Mouse (Mus musculus): ENCODE data around the gene Pxn. TPM values are rescaled to one million over a fixed set of nuclear protein-coding genes. Genes with fewer than 3 reads are reported as not detected.

Gene Pxn
- polyA plus RNA-seq, 1 experiment from 2014 or later = 20.6 TPM

DNA sequence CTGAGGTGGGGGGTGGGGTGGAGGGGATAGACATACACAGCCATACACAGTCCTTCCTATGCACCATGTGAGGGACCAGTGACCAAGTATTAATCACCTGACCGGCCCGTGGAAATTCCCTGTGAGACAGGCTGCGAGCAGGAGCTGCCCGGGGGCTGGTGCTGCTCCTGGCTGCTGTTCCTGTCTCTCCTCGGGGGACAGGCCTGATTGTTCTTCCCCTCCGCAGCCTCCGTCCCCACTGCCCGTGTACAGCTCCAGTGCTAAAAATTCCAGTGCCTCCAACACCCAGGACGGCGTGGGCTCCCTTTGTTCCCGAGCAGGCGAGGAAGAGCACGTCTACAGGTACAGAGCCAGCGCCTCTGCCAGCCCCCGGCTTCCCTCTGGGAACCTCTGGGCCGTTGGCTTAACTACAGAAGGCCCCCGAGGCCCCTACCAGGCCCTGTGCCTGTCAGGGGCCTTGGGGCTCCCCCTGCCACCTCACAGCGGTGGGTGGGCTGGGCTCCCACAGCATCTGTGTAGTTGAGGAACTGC is 38.2 kb downstream of the Pxn start:
- Histone ChIP-seq H3K27ac (ENCODE audit: low read length) (no peak overlapping the region), H3K4me1 (replicated peaks; ENCODE audit: control insufficient read depth, insufficient read depth, low read length) (peaks cover 9% of the 10 kb centered on the region), H3K9me3 (ENCODE audit: control insufficient read depth, low read length) (no peaks in the 10 kb centered on the region), H3K36me3 (ENCODE audit: control insufficient read depth, insufficient read depth) (no peaks in the 10 kb centered on the region), H3K27me3 (replicated peaks; ENCODE audit: control insufficient read depth, insufficient read depth, low read length) (no peaks in the 10 kb centered on the region), H3K4me3 (replicated peaks; ENCODE audit: low read length) (no peak overlapping the region), H3K9ac (replicated peaks; ENCODE audit: low read depth, low read length) (no peak overlapping the region), H3K4me2 (ENCODE audit: low read length) (no peak overlapping the region)
- 48% methylated on average over 18 of the region's 18 CpGs for WGBS
- ATAC-seq = no peak

DNA sequence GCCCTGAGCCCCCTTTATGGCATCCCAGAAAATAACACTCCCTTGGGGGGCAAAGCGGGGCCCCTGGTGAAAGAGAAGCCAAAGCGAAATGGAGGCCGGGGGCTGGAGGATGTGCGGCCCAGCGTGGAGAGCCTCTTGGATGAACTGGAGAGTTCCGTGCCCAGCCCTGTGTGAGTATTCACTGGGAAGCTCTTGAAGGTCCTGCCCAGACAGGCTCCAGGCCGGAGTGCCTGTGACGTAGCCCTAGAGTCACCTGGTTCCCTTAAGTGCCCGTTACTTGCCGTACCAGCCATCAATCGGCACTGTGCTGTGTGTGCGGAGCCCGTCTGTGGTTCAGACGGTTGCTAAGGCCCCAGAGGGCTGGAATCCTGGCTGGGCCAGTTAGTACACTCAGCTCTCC is 39.2 kb downstream of the Pxn start:
- Histone ChIP-seq H3K36me3 (ENCODE audit: control insufficient read depth, insufficient read depth) (no peaks in the 10 kb centered on the region), H3K27ac (ENCODE audit: low read length) (no peak overlapping the region), H3K27me3 (replicated peaks; ENCODE audit: control insufficient read depth, insufficient read depth, low read length) (no peaks in the 10 kb centered on the region), H3K9me3 (ENCODE audit: control insufficient read depth, low read length) (no peaks in the 10 kb centered on the region), H3K9ac (replicated peaks; ENCODE audit: low read depth, low read length) (no peak overlapping the region), H3K4me3 (replicated peaks; ENCODE audit: low read length) (no peak overlapping the region), H3K4me1 (replicated peaks; ENCODE audit: control insufficient read depth, insufficient read depth, low read length) (peaks cover 9% of the 10 kb centered on the region), H3K4me2 (ENCODE audit: low read length) (no peak overlapping the region)
- WGBS = 82% methylated on average over 14 of the region's 14 CpGs
- no peak for ATAC-seq

DNA sequence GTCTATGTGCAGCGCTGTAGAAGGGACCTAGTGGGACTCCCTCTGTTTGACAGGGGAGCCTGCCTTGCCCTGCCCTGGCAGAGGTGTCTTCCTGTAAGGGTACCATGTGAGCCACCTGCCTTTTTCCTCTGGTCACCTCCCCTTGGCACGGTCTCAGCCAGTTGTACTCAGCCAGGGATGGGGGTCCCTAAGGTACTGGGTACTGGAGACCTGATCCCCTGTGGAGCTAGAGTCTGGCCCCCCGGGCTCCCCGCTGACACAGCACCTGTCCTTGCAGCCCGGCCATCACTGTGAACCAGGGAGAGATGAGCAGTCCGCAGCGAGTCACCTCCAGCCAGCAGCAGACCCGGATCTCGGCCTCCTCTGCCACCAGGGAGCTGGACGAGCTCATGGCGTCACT is 40.1 kb downstream of the Pxn start:
- Histone ChIP-seq H3K4me3 (replicated peaks; ENCODE audit: low read length) (no peak overlapping the region), H3K27me3 (replicated peaks; ENCODE audit: control insufficient read depth, insufficient read depth, low read length) (no peaks in the 10 kb centered on the region), H3K4me2 (ENCODE audit: low read length) (no peak overlapping the region), H3K9me3 (ENCODE audit: control insufficient read depth, low read length) (no peaks in the 10 kb centered on the region), H3K27ac (ENCODE audit: low read length) (no peak overlapping the region), H3K9ac (replicated peaks; ENCODE audit: low read depth, low read length) (no peak overlapping the region), H3K36me3 (ENCODE audit: control insufficient read depth, insufficient read depth) (no peaks in the 10 kb centered on the region), H3K4me1 (replicated peaks; ENCODE audit: control insufficient read depth, insufficient read depth, low read length) (peaks cover 9% of the 10 kb centered on the region)
- WGBS = 73% methylated on average over 11 of the region's 11 CpGs
- ATAC-seq = no peak

DNA sequence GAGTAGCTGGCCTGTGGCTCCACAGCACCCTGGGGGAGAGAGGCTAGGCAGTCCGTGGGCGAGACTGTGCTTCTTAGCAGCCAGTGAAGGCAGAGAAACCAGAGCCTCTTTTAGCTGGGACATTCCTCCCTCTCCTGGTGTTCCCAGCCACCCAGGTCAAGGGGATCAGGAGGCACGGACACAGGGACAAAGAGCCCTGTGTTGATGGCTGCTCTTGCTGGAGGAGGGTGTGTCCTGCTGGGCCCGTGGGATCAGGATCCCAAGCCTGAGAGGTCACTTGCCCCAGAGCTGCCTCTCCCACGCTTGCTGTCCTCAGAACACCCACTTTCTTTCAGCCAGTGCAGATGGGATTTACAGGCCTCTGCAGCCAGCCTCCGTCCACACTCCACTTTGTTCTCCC is 40.5 kb downstream of the Pxn start:
- no peak for ATAC-seq
- Histone ChIP-seq H3K9me3 (ENCODE audit: control insufficient read depth, low read length) (no peaks in the 10 kb centered on the region), H3K27me3 (replicated peaks; ENCODE audit: control insufficient read depth, insufficient read depth, low read length) (no peaks in the 10 kb centered on the region), H3K4me1 (replicated peaks; ENCODE audit: control insufficient read depth, insufficient read depth, low read length) (peaks cover 9% of the 10 kb centered on the region), H3K27ac (ENCODE audit: low read length) (no peak overlapping the region), H3K4me3 (replicated peaks; ENCODE audit: low read length) (no peak overlapping the region), H3K9ac (replicated peaks; ENCODE audit: low read depth, low read length) (no peak overlapping the region), H3K4me2 (ENCODE audit: low read length) (no peak overlapping the region), H3K36me3 (ENCODE audit: control insufficient read depth, insufficient read depth) (no peaks in the 10 kb centered on the region)
- 36% methylated on average over 6 of the region's 6 CpGs for WGBS

DNA sequence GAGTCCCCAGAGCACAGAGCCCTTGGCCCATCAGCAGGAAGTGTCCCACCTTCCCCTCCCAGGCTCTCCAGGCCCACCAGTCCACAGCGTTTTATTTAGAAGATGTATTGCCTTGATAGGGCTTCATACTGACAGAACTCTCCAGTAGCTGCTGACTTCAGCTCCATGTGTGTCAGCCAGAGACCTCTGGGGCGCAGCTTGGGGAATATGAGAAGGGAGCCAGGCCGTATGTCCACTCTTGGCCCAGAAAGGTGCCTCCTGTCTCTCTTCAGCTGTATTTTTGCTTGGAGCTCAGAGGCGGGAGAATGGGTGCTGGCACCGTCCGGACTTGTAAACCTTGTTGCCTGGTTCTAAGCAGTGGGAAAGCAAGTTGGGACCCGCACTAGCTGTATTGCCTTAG is 40.9 kb downstream of the Pxn start:
- peaks cover 9% of the 10 kb centered on the region for H3K4me1 ChIP-seq (replicated peaks; ENCODE audit: control insufficient read depth, insufficient read depth, low read length)
- peaks cover 2% of the 10 kb centered on the region; the same call in 1 of the 2 replicates for H3K36me3 ChIP-seq (ENCODE audit: control insufficient read depth, insufficient read depth)
- H3K4me3 ChIP-seq (replicated peaks; ENCODE audit: low read length) = no peak overlapping the region
- H3K9me3 ChIP-seq (ENCODE audit: control insufficient read depth, low read length) = no peaks in the 10 kb centered on the region
- ATAC-seq = no peak
- no peaks in the 10 kb centered on the region for H3K27me3 ChIP-seq (replicated peaks; ENCODE audit: control insufficient read depth, insufficient read depth, low read length)
- H3K4me2 ChIP-seq (ENCODE audit: low read length) = no peak overlapping the region
- no peak overlapping the region for H3K9ac ChIP-seq (replicated peaks; ENCODE audit: low read depth, low read length)
- WGBS = 86% methylated on average over 7 of the region's 7 CpGs
- H3K27ac ChIP-seq (ENCODE audit: low read length) = no peak overlapping the region

DNA sequence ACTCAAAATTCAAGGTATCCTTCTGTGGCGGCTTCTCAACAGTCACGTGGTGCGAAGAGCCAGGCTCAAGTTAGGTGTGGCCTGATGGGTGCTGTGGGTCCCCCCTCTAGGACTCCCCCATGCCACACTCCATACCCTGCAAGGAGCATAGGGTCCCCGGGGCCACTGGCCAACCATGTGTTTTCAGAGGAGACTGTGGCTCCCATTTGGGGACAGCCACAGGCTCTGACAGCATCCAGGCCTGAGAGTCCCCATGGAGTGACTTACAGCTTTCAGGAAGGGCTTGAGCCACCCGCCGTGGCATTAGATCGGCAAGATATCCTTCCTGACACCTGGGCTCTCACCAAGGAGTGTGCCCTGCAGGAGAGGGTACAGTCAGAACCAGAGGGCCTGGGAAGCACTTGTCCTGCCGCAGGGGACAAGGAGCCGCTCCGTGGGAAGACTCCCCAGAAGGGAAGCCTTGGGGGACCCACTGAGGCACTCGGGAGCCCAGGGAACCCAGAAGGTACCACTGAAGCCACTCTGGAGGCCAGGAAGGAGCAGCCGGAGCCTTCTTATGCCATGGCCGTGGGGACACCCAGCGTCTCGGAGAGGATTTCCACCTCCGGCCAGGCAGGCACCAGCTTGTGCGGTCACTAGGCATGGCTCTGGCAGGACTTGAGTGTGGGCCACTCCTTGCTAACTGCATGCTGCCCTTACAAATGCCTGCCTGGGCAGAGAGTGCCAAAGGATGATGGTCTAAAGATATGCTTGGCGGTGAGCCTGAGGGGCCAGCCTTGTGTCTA is 42.2 kb downstream of the Pxn start:
- Histone ChIP-seq H3K9ac (replicated peaks; ENCODE audit: low read depth, low read length) (no peak overlapping the region), H3K27me3 (replicated peaks; ENCODE audit: control insufficient read depth, insufficient read depth, low read length) (no peaks in the 10 kb centered on the region), H3K4me1 (replicated peaks; ENCODE audit: control insufficient read depth, insufficient read depth, low read length) (peaks cover 5% of the 10 kb centered on the region), H3K4me3 (replicated peaks; ENCODE audit: low read length) (no peak overlapping the region), H3K4me2 (ENCODE audit: low read length) (no peak overlapping the region), H3K36me3 (ENCODE audit: control insufficient read depth, insufficient read depth) (peaks cover 2% of the 10 kb centered on the region; the same call in 1 of the 2 replicates), H3K27ac (ENCODE audit: low read length) (no peak overlapping the region), H3K9me3 (ENCODE audit: control insufficient read depth, low read length) (no peaks in the 10 kb centered on the region)
- WGBS = 91% methylated on average over 18 of the region's 18 CpGs
- no peak for ATAC-seq

DNA sequence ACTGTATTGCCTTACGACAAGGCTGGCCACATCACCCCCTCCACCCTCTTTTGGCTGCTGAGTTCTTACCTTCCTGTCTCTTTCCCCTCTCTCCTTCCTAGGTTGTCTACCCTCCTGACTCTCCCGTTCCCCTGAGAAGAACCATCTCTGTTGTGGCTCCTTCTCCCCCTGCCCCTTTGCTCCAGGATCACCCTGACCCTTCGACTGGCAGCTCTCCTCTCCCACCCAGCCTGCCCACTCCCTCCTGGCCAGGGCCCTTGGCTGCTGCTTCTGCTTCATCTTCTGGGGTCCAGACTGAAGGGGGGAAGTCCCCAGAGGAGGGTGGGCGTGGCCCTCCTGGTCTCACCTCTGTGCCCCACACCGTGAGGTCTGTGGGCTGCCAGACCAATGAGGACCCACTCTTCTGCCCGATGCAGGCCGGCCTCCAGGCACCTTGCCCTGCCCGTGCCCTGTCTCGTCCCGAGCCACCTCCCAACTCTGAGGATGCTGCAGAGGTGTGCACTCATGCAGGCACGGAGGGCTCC is 44.1 kb downstream of the Pxn start:
- no peak overlapping the region for H3K4me2 ChIP-seq (ENCODE audit: low read length)
- WGBS = 86% methylated on average over 11 of the region's 11 CpGs
- H3K27me3 ChIP-seq (replicated peaks; ENCODE audit: control insufficient read depth, insufficient read depth, low read length) = no peaks in the 10 kb centered on the region
- H3K4me1 ChIP-seq (replicated peaks; ENCODE audit: control insufficient read depth, insufficient read depth, low read length) = no peaks in the 10 kb centered on the region
- no peak overlapping the region for H3K4me3 ChIP-seq (replicated peaks; ENCODE audit: low read length)
- H3K9me3 ChIP-seq (ENCODE audit: control insufficient read depth, low read length) = no peaks in the 10 kb centered on the region
- ATAC-seq = no peak
- H3K36me3 ChIP-seq (ENCODE audit: control insufficient read depth, insufficient read depth) = peaks cover 5% of the 10 kb centered on the region; the same call in 1 of the 2 replicates
- H3K9ac ChIP-seq (replicated peaks; ENCODE audit: low read depth, low read length) = no peak overlapping the region
- no peak overlapping the region for H3K27ac ChIP-seq (ENCODE audit: low read length)

DNA sequence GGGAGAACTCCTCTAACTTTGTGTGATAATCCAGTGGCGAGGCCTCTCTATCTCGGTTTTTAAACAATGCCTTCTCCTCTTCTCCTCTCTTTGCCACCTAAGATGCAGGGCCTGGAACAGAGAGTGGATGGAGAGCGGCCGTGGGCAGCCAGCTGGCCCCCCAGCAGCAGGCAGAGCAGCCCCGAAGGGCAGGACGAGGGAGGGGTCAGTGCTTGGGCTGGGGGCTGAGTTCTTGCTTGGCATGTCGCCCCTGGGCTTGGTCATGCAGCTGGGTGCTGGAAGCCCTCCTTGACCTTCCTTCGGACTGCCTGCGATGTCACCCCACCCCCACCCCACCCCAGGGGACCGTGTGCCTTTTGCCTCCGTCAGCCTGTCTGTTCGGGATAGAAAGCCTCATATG is 44.9 kb downstream of the Pxn start:
- WGBS = 81% methylated on average over 12 of the region's 12 CpGs
- Histone ChIP-seq H3K4me2 (ENCODE audit: low read length) (no peak overlapping the region), H3K27me3 (replicated peaks; ENCODE audit: control insufficient read depth, insufficient read depth, low read length) (no peaks in the 10 kb centered on the region), H3K4me3 (replicated peaks; ENCODE audit: low read length) (no peak overlapping the region), H3K9ac (replicated peaks; ENCODE audit: low read depth, low read length) (no peak overlapping the region), H3K27ac (ENCODE audit: low read length) (no peak overlapping the region), H3K9me3 (ENCODE audit: control insufficient read depth, low read length) (no peaks in the 10 kb centered on the region), H3K4me1 (replicated peaks; ENCODE audit: control insufficient read depth, insufficient read depth, low read length) (no peaks in the 10 kb centered on the region), H3K36me3 (ENCODE audit: control insufficient read depth, insufficient read depth) (peaks cover 5% of the 10 kb centered on the region; the same call in 1 of the 2 replicates)
- no peak for ATAC-seq

DNA sequence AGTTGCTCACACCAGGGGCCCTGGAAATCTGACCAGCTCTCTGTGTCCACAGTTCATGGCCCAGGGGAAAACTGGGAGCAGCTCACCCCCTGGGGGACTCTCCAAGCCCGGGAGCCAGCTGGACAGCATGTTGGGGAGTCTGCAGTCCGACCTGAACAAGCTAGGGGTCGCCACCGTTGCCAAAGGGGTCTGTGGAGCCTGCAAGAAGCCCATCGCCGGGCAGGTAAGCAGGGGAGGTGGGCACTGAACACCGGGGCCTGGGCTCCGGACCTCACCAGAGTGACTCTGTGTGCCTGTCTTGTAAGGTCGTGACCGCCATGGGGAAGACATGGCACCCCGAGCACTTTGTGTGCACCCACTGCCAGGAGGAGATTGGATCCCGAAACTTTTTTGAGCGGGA is 45.3 kb downstream of the Pxn start:
- Histone ChIP-seq H3K27ac (ENCODE audit: low read length) (no peak overlapping the region), H3K4me1 (replicated peaks; ENCODE audit: control insufficient read depth, insufficient read depth, low read length) (no peaks in the 10 kb centered on the region), H3K4me2 (ENCODE audit: low read length) (no peak overlapping the region), H3K36me3 (ENCODE audit: control insufficient read depth, insufficient read depth) (peaks cover 5% of the 10 kb centered on the region; the same call in 1 of the 2 replicates), H3K9me3 (ENCODE audit: control insufficient read depth, low read length) (no peaks in the 10 kb centered on the region), H3K9ac (replicated peaks; ENCODE audit: low read depth, low read length) (no peak overlapping the region), H3K4me3 (replicated peaks; ENCODE audit: low read length) (no peak overlapping the region), H3K27me3 (replicated peaks; ENCODE audit: control insufficient read depth, insufficient read depth, low read length) (no peaks in the 10 kb centered on the region)
- 78% methylated on average over 13 of the region's 13 CpGs for WGBS
- ATAC-seq = no peak

All from forebrain, embryonic 16.5 days (tissue).